Mouse (Mus musculus) hindbrain, embryonic 11.5 days (tissue): ENCODE results near the gene Gm13871. TPM values are rescaled to one million over a fixed set of nuclear protein-coding genes. Genes with fewer than 3 reads are reported as not detected.
"Not testable (repeated sequence)": the region's sequence is repeated elsewhere in the genome, so short reads cannot be mapped to it uniquely, and the experiment has no call there.

Experiments used
- ATAC-seq: fragments of 200-750 bp; cut with Nextera tagmentation; 2 replicates; pipeline ENCODE4 v1.8.0; 2017; ENCODE audit warnings: mild to moderate bottlenecking, moderate TSS enrichment, moderate library complexity; ENCODE audit not compliant: low FRiP score
- DNase-seq: peaks from one replicate; pipeline ENCODE4 v3.0.0-alpha.2; 2015; ENCODE audit warnings: low spot score
- H3K27ac ChIP-seq: fragments of 300-500 bp; sonication (generic); 2 replicates; pipeline ENCODE4 v1.5.1; 2014; ENCODE audit warnings: mild to moderate bottlenecking, low read depth, low read length
- H3K27me3 ChIP-seq: fragments of 300-500 bp; sonication (generic); 2 replicates; pipeline ENCODE4 v1.6.1; 2014; ENCODE audit warnings: mild to moderate bottlenecking, low read length, moderate library complexity, mixed read lengths; ENCODE audit not compliant: control insufficient read depth, insufficient read depth
- H3K36me3 ChIP-seq: fragments of 300-500 bp; sonication (generic); 2 replicates; pipeline ENCODE4 v1.6.1; 2014; ENCODE audit warnings: mild to moderate bottlenecking, low read length, moderate library complexity, mixed read lengths; ENCODE audit not compliant: control insufficient read depth, insufficient read depth
- H3K4me1 ChIP-seq: fragments of 300-500 bp; sonication (generic); replicated peaks from 2 replicates; pipeline ENCODE4 v1.6.1; 2014; ENCODE audit warnings: low read length, mixed read lengths; ENCODE audit not compliant: control insufficient read depth, insufficient read depth
- H3K4me2 ChIP-seq: fragments of 300-500 bp; sonication (generic); replicated peaks from 2 replicates; pipeline ENCODE4 v1.6.1; 2014; ENCODE audit warnings: mild to moderate bottlenecking, low read depth, low read length
- H3K4me3 ChIP-seq: fragments of 300-500 bp; sonication (generic); 2 replicates; pipeline ENCODE4 v1.5.1; 2014; ENCODE audit warnings: low read depth, low read length
- H3K9ac ChIP-seq: fragments of 300-500 bp; sonication (generic); 2 replicates; pipeline ENCODE4 v1.6.1; 2014; ENCODE audit warnings: low read depth, low read length
- H3K9me3 ChIP-seq: fragments of 300-500 bp; sonication (generic); 2 replicates; pipeline ENCODE4 v1.6.1; 2016; ENCODE audit warnings: low read length; ENCODE audit not compliant: control insufficient read depth
- WGBS: fragments of 180-500 bp; shearing (Covaris S2); extraction: QIAGEN DNeasy Blood & Tissue Kit; methylation state at CpG from one replicate; pipeline ENCODE4 v1.1.7; 2014; 5-methylcytosine and 5-hydroxymethylcytosine counted together
- polyA plus RNA-seq: library from polyadenylated mRNA; unstranded; fragments of >200 nt; fragmentation: Nextera tagmentation; extraction: Ambion mirVana; gene quantifications from 2 replicates; pipeline ENCODE4 v1.2.1, GENCODE M21; 2014

Gene Gm13871
- polyA plus RNA-seq, result not detected in 2 replicates

- no CpG with 5 or more reads among the region's 4 CpGs for whole genome bisulfite sequencing
- not testable (repeated sequence) for H3K9ac ChIP-seq, H3K4me3 ChIP-seq, H3K4me2 ChIP-seq, H3K9me3 ChIP-seq, ATAC-seq, DNase-seq, H3K27ac ChIP-seq, H3K36me3 ChIP-seq, H3K27me3 ChIP-seq, H3K4me1 ChIP-seq
These were observed at the start of gene Gm13871 for GRCm38 (mm10) chr4:73905853-73906252. Gene Gm13871, minus strand, starts transcription at chr4:73905953.

GRCm38 (mm10) chr4:73950375-73950896 lies 44.7 kb upstream of the Gm13871 start, which contains the start of gene 2310002L09Rik:
Gene 2310002L09Rik, minus strand, starts transcription at chr4:73950846.
- WGBS, result 82% methylated on average over 8 of the region's 8 CpGs
- no peak within 1 kb of the TSS for H3K4me2 ChIP-seq
- no peak for DNase-seq

GRCm38 (mm10) chr4:73920660-73921059 lies 14.9 kb upstream of the Gm13871 start, which contains the start of gene Gm11756:
Gene Gm11756, minus strand, starts transcription at chr4:73920760.
- DNase-seq, H3K9ac ChIP-seq, H3K27me3 ChIP-seq, H3K4me1 ChIP-seq, H3K9me3 ChIP-seq, H3K4me3 ChIP-seq, H3K36me3 ChIP-seq, H3K27ac ChIP-seq, H3K4me2 ChIP-seq, ATAC-seq: not testable (repeated sequence)
- WGBS, result 88% methylated on average over 6 of the region's 6 CpGs

More at GRCm38 (mm10) chr4:73950375-73950896, 44.7 kb upstream of the Gm13871 start, which contains the start of gene 2310002L09Rik:
- Histone ChIP-seq H3K4me1 (no peaks in the 10 kb centered on the region), H3K9me3 (no peaks in the 10 kb centered on the region), H3K27me3 (no peaks in the 10 kb centered on the region), H3K27ac (no peak within 1 kb of the TSS), H3K4me3 (no peak within 1 kb of the TSS), H3K36me3 (no peaks in the 10 kb centered on the region), H3K9ac (no peak within 1 kb of the TSS)
- no peak for ATAC-seq

- WGBS, result no CpG with 5 or more reads among the region's 4 CpGs
- H3K9me3 ChIP-seq, result not testable (repeated sequence)
These were observed 14.7 kb downstream of the Gm13871 start, which contains the start of gene Gm11757 for GRCm38 (mm10) chr4:73891012-73891411. Gene Gm11757, minus strand, starts transcription at chr4:73891112.

GRCm38 (mm10) chr4:73876166-73876565 lies 29.6 kb downstream of the Gm13871 start, which contains the start of gene Gm11758:
Gene Gm11758, minus strand, starts transcription at chr4:73876266.
- H3K36me3 ChIP-seq, H3K9me3 ChIP-seq, H3K9ac ChIP-seq, H3K27ac ChIP-seq, H3K27me3 ChIP-seq, H3K4me1 ChIP-seq, H3K4me3 ChIP-seq, ATAC-seq, DNase-seq, H3K4me2 ChIP-seq: not testable (repeated sequence)
- no CpG with 5 or more reads among the region's 4 CpGs for WGBS

More at GRCm38 (mm10) chr4:73891012-73891411, 14.7 kb downstream of the Gm13871 start, which contains the start of gene Gm11757:
- not testable (repeated sequence) for H3K9ac ChIP-seq, ATAC-seq, H3K4me2 ChIP-seq, H3K4me3 ChIP-seq, H3K27ac ChIP-seq, H3K4me1 ChIP-seq, DNase-seq, H3K36me3 ChIP-seq, H3K27me3 ChIP-seq

Other genes starting within 250 kb of the Gm13871 start
- gene Gm11239, start 237.6 kb downstream of the Gm13871 start, polyA plus RNA-seq, result not detected in 2 replicates
- gene Gm428, start 222.4 kb downstream of the Gm13871 start, polyA plus RNA-seq, result not detected in 2 replicates
- gene Rasef, start 115.0 kb downstream of the Gm13871 start, polyA plus RNA-seq, result 0.59 and 0.78 TPM in 2 replicates
- not detected in 2 replicates for gene Gm11758, start 29.7 kb downstream of the Gm13871 start, polyA plus RNA-seq
- gene Gm11757, start 14.8 kb downstream of the Gm13871 start, polyA plus RNA-seq, result not detected in 2 replicates
- 0.11 TPM in 1 of 2 replicates, not detected in the other for gene Gm11756, start 14.8 kb upstream of the Gm13871 start, polyA plus RNA-seq
- gene 2310002L09Rik, start 44.9 kb upstream of the Gm13871 start, polyA plus RNA-seq, result 1.1 TPM in 1 of 2 replicates, not detected in the other
- gene Frmd3, start 107.5 kb upstream of the Gm13871 start, polyA plus RNA-seq, result 3.9 and 4.4 TPM in 2 replicates